Mouse (Mus musculus): ENCODE measurements around the gene Jade2. TPM values are rescaled to one million over a fixed set of nuclear protein-coding genes. Genes with fewer than 3 reads are reported as not detected.
A peak's percentile ranks its signal among the peaks of the same experiment; 100 is the strongest.

The Jade2 gene
- total and polyA plus RNA-seq, 2 experiments from 2014 or later: 0.56 to 3.3 TPM

DNA sequence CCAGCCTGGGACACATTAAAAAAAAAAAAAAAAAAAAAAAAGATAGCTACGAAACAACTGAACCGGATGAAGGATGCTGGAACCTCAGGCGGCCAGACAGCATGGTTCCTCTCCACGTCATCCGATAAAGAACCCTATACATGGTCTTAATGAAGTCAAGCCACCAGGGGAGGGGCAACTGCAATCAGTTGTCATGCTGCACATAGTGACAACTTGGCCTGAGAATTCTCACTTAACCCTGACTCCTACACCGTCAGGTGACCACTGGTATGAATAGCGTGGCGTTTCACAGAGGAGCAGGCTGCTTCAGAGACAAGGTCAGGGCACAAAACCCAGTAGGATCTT lies 23.4 kb downstream of the Jade2 start:
- Histone ChIP-seq H3K4me1 (ENCODE audit: insufficient read depth) (no peaks in the 10 kb centered on the region), H3K36me3 (ENCODE audit: insufficient read depth) (no peaks in the 10 kb centered on the region; the same call in 1 of the 2 replicates), H3K9me3 (ENCODE audit: low read length) (no peaks in the 10 kb centered on the region), H3K9ac (no peak overlapping the region), H3K27ac (ENCODE audit: low read depth, low read length) (no peak overlapping the region), H3K27me3 (ENCODE audit: insufficient read depth, low read length) (no peaks in the 10 kb centered on the region), H3K4me2 (ENCODE audit: low read depth) (no peak overlapping the region), H3K4me3 (ENCODE audit: low read depth, low read length) (no peak overlapping the region)
- no peak for DNase-seq
- ATAC-seq: no peak
- WGBS: 95% methylated on average over 8 of the region's 8 CpGs
- no peak for TF ChIP-seq CTCF (IDR thresholded peaks at IDR 0.05; ENCODE audit: low read depth)

DNA sequence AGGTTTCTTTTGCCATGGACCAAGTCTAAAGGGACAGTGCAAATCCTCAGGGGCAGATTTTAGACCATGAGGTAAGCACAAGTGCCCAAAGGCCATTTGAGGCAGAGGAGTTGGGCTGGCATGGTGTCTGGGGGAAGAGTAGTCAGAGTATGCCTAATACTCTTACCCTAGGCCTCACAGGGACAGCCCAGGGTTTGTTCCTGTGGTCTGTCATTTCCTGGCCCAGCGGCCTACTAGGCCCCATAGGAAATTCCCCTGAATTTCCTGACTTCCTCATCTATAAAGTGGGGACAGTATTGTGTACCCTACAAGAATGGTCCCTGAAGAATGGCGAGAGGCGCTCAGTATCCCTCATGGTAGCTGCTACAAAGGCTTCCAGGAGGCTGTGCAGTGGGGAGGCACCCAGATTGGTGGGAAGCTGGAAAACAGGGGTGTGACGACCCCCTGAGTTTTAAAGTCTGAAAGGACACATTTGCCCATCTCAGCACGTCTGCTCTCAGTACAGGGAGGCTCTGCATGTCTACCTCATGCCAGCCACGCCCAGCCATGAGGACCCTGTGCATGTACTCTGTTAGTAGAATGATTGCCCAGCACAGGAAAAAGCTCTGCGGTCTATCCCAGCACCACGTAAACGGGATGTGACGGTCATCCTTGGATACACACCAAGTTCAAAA lies 23.9 kb downstream of the Jade2 start:
- ATAC-seq: no peak
- Histone ChIP-seq H3K4me1 (ENCODE audit: insufficient read depth) (no peaks in the 10 kb centered on the region), H3K4me3 (ENCODE audit: low read depth, low read length) (no peak overlapping the region), H3K36me3 (ENCODE audit: insufficient read depth) (no peaks in the 10 kb centered on the region; the same call in 1 of the 2 replicates), H3K9me3 (ENCODE audit: low read length) (no peaks in the 10 kb centered on the region), H3K9ac (no peak overlapping the region), H3K27ac (ENCODE audit: low read depth, low read length) (no peak overlapping the region), H3K4me2 (ENCODE audit: low read depth) (no peak overlapping the region), H3K27me3 (ENCODE audit: insufficient read depth, low read length) (no peaks in the 10 kb centered on the region)
- no peak for TF ChIP-seq CTCF (IDR thresholded peaks at IDR 0.05; ENCODE audit: low read depth)
- WGBS: 93% methylated on average over 10 of the region's 10 CpGs
- DNase-seq: no peak

DNA sequence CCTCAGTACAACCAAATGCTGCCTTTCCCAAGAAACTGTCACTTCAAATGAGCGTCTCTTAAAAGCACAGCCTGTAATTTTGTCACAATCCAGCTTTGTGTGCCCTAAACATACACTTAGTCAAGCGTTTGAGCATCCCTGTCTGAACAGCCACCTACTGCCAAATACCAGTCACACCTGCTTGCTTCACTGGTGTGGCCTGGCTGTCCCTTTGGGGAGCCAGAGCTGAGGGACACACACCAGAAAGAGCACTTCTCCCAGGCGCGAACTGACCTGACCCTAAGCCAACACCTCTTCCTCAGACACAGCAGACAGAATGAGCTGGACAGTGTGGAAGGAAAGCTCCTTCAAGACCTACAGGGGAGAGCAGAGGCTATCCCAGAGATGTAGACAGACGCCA lies 24.5 kb downstream of the Jade2 start:
- no peaks in the 10 kb centered on the region for H3K27me3 ChIP-seq (ENCODE audit: insufficient read depth, low read length)
- no peak for TF ChIP-seq CTCF (IDR thresholded peaks at IDR 0.05; ENCODE audit: low read depth)
- 73% methylated on average over 5 of the region's 5 CpGs for WGBS
- no peak overlapping the region for H3K27ac ChIP-seq (ENCODE audit: low read depth, low read length)
- no peaks in the 10 kb centered on the region for H3K9me3 ChIP-seq (ENCODE audit: low read length)
- ATAC-seq (no peak), DNase-seq (no peak)
- no peaks in the 10 kb centered on the region; the same call in 1 of the 2 replicates for H3K36me3 ChIP-seq (ENCODE audit: insufficient read depth)
- H3K9ac ChIP-seq: no peak overlapping the region
- no peak overlapping the region for H3K4me2 ChIP-seq (ENCODE audit: low read depth)
- H3K4me1 ChIP-seq (ENCODE audit: insufficient read depth): no peaks in the 10 kb centered on the region
- H3K4me3 ChIP-seq (ENCODE audit: low read depth, low read length): no peak overlapping the region

DNA sequence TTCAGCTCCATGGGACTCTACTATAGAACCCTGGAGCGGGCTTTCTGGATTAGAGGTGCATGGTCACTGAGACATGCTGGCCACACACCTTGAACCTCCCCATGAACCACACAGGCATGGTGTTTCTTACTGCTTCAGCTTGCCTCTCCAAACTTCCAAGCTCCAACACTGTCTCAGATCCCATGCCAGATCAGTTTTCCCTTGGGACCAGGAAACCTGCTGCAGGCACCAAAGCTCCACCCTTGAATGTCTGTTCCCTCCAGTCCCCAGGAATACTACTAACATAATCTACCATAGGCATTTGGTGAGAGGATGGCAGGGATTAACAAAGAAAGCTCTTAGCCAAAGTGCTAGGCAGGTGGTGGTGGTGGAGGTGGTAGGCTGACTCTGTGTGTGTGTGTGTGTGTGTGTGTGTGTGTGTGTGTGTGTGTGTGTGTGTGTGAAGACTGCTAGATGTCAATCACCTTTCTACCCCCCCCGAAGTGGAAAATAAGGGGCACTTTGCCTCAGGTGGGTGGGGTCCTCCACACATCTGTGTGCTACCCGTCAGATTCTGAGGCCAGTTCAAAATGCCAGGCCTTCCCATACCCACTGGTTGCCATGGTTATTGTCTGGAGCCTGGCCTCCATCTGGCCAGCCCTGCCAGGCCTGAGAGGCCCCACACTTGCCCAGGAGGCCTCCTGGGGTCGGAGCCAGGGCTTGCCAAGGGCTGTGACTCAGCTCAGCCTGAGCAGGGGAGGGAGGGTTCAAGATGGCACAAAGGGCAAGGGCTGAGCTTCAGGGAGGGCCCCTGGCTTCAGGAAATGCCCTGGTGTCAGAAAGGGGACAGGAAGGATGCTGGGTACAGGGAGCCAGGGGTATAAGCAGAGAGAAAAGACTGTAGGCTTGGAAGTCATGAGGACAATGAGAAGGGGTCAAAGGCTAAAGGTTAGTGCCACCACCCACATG lies 25.2 kb downstream of the Jade2 start:
- no peak for TF ChIP-seq CTCF (IDR thresholded peaks at IDR 0.05; ENCODE audit: low read depth)
- Histone ChIP-seq H3K9ac (no peak overlapping the region), H3K4me2 (ENCODE audit: low read depth) (no peak overlapping the region), H3K9me3 (ENCODE audit: low read length) (no peaks in the 10 kb centered on the region), H3K4me3 (ENCODE audit: low read depth, low read length) (no peak overlapping the region), H3K27ac (ENCODE audit: low read depth, low read length) (no peak overlapping the region), H3K27me3 (ENCODE audit: insufficient read depth, low read length) (no peaks in the 10 kb centered on the region), H3K4me1 (ENCODE audit: insufficient read depth) (no peaks in the 10 kb centered on the region), H3K36me3 (ENCODE audit: insufficient read depth) (no peaks in the 10 kb centered on the region; the same call in 1 of the 2 replicates)
- DNase-seq (peak; percentile 26), ATAC-seq (peak; percentile 81)
- WGBS: 61% methylated on average over 4 of the region's 4 CpGs

DNA sequence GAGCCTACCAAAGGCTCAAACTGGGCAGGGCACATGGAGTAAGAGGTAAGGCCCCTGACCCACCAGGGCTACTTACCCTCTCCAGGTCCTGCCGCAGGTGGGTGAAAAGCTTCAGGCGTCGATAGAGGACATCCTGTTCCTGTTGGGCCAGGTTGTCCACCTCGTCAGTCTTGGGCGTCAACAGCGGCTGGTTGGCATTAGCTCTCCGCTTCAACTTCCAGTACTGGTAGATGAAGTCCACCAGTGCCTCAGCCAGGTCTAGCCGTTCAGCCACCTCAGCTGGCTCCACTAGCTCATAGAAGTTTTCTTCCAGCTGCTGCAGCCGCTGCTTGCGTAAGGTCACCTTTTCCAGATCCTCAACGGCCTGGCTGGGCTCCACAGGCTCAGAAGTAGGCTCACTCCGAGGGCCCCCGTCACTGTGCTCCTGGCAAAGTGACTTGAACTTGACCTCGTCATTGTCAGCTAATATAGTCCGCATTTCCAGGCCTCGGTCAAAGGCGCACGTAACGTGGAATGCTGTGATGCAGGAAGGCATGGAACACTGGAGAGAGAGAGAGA lies 32.5 kb downstream of the Jade2 start:
- Histone ChIP-seq H3K9ac (no peak overlapping the region), H3K27me3 (ENCODE audit: insufficient read depth, low read length) (no peaks in the 10 kb centered on the region), H3K4me1 (ENCODE audit: insufficient read depth) (no peaks in the 10 kb centered on the region), H3K27ac (ENCODE audit: low read depth, low read length) (no peak overlapping the region), H3K4me2 (ENCODE audit: low read depth) (no peak overlapping the region), H3K4me3 (ENCODE audit: low read depth, low read length) (no peak overlapping the region), H3K9me3 (ENCODE audit: low read length) (no peaks in the 10 kb centered on the region), H3K36me3 (ENCODE audit: insufficient read depth) (0 out of 2 replicates have a peak, but pooled peaks cover 4% of the 10 kb centered on the region)
- TF ChIP-seq CTCF (IDR thresholded peaks at IDR 0.05; ENCODE audit: low read depth): no peak
- DNase-seq: no peak
- no peak for ATAC-seq
- 94% methylated on average over 19 of the region's 19 CpGs for WGBS

GRCm38 (mm10) chr11:51823963-51824753 lies 33.3 kb downstream of the Jade2 start:
- no peak for DNase-seq

More at GRCm38 (mm10) chr11:51823963-51824753, 33.3 kb downstream of the Jade2 start:
- H3K4me1 ChIP-seq (ENCODE audit: insufficient read depth): no peaks in the 10 kb centered on the region
- H3K9me3 ChIP-seq (ENCODE audit: low read length): no peaks in the 10 kb centered on the region
- 0 out of 2 replicates have a peak, but pooled peaks cover 4% of the 10 kb centered on the region for H3K36me3 ChIP-seq (ENCODE audit: insufficient read depth)
- H3K4me3 ChIP-seq (ENCODE audit: low read depth, low read length): no peak overlapping the region
- no peaks in the 10 kb centered on the region for H3K27me3 ChIP-seq (ENCODE audit: insufficient read depth, low read length)
- ATAC-seq: no peak
- no peak overlapping the region for H3K27ac ChIP-seq (ENCODE audit: low read depth, low read length)
- 88% methylated on average over 3 of the region's 3 CpGs for WGBS
- TF ChIP-seq CTCF (IDR thresholded peaks at IDR 0.05; ENCODE audit: low read depth): no peak
- H3K4me2 ChIP-seq (ENCODE audit: low read depth): no peak overlapping the region
- H3K9ac ChIP-seq: no peak overlapping the region

All from forebrain, postnatal 0 days (tissue).